Mouse (Mus musculus) MEL (cell line): ENCODE measurements at regions not wholly inside any gene's neighbourhood (a gene's known extent, or its start where the extent isn't known, plus 50 kb on each side); places are given as distances from the start of the nearest gene placed in this dataset.

Experiments
- CHD2 ChIP-seq: IDR thresholded peaks from 2 replicates; pipeline ENCODE4 v1.6.1; 2011; ENCODE audit warnings: low read length, improper control_type of control experiment
- CTCF ChIP-seq, 3 experiments: IDR thresholded peaks in 2 of 3; conservative IDR thresholded peaks in 1 of 3; 2 replicates each; pipeline ENCODE4 v1.5.1; 2011 to 2012; ENCODE audit warnings: low read length in 3 of 3, low read depth in 2 of 3, mild to moderate bottlenecking in 2 of 3, improper control_type of control experiment in 1 of 3, inconsistent platforms in 1 of 3, mixed read lengths in 1 of 3, moderate library complexity in 1 of 3; ENCODE audit not compliant: control insufficient read depth in 1 of 3, insufficient read depth in 1 of 3, poor library complexity in 1 of 3, severe bottlenecking in 1 of 3
- ELF1 ChIP-seq: IDR thresholded peaks from 2 replicates; pipeline ENCODE4 v1.6.1; 2014; ENCODE audit warnings: low read depth, mild to moderate bottlenecking, inconsistent platforms, low read length, improper control_type of control experiment, moderate library complexity
- EP300 ChIP-seq, 2 experiments: IDR thresholded peaks; 2 replicates each; pipeline ENCODE4 v1.6.1; 2011; ENCODE audit warnings: improper control_type of control experiment in 2 of 2, low read length in 2 of 2, low read depth in 1 of 2, mild to moderate bottlenecking in 1 of 2
- GATA1 ChIP-seq: IDR thresholded peaks from 2 replicates; pipeline ENCODE4 v1.6.1; 2011; ENCODE audit warnings: low read depth, low read length, improper control_type of control experiment
- HCFC1 ChIP-seq: IDR thresholded peaks from 2 replicates; pipeline ENCODE4 v1.6.1; 2012; ENCODE audit warnings: low read depth, mild to moderate bottlenecking, inconsistent platforms, low read length, improper control_type of control experiment, moderate library complexity
- NRF1 ChIP-seq: IDR thresholded peaks from 2 replicates; pipeline ENCODE4 v1.6.1; 2014; ENCODE audit warnings: low read depth, mild to moderate bottlenecking, inconsistent platforms, low read length, improper control_type of control experiment, moderate library complexity; ENCODE audit not compliant: poor library complexity, insufficient read depth, severe bottlenecking
- POLR2A ChIP-seq, 2 experiments: IDR thresholded peaks; 2 replicates each; pipeline ENCODE4 v1.6.1; 2011 to 2012; ENCODE audit warnings: low read length in 2 of 2, mild to moderate bottlenecking in 2 of 2, control low read depth in 1 of 2, improper control_type of control experiment in 1 of 2, low read depth in 1 of 2, moderate library complexity in 1 of 2; ENCODE audit not compliant: control insufficient read depth in 1 of 2, insufficient read depth in 1 of 2, poor library complexity in 1 of 2
- POLR2AphosphoS2 ChIP-seq: IDR thresholded peaks from 2 replicates; pipeline ENCODE4 v1.6.1; 2011; ENCODE audit warnings: low read length, improper control_type of control experiment
- POLR2AphosphoS5 ChIP-seq: IDR thresholded peaks from 2 replicates; pipeline ENCODE4 v1.6.1; 2012; ENCODE audit warnings: low read depth, borderline replicate concordance, mild to moderate bottlenecking, inconsistent platforms, low read length, moderate library complexity, mixed read lengths
- RAD21 ChIP-seq: IDR thresholded peaks from 2 replicates; pipeline ENCODE4 v1.6.1; 2011; ENCODE audit warnings: mild to moderate bottlenecking, low read depth, low read length, improper control_type of control experiment

- TF ChIP-seq NRF1 (no peak), POLR2AphosphoS5 (no peak), CTCF (IDR thresholded peaks at IDR 0.05 in 2 of 3, conservative IDR thresholded peaks at IDR 0.05 in 1 of 3; ENCODE audit: control insufficient read depth in 1 of 3, insufficient read depth in 1 of 3, low read depth in 2 of 3, low read length in 3 of 3, poor library complexity in 1 of 3, severe bottlenecking in 1 of 3) (no peak), GATA1 (no peak), RAD21 (no peak), POLR2AphosphoS2 (no peak), POLR2A (IDR thresholded peaks at IDR 0.05; ENCODE audit: control insufficient read depth in 1 of 2, insufficient read depth in 1 of 2, low read depth in 1 of 2, low read length in 2 of 2, poor library complexity in 1 of 2) (no peak), CHD2 (no peak), HCFC1 (no peak), ELF1 (no peak), EP300 (IDR thresholded peaks at IDR 0.05; ENCODE audit: low read depth in 1 of 2, low read length in 2 of 2) (no peak)
These were observed 174.2 kb upstream of the Plxnc1 start for GRCm38 (mm10) chr10:95118786-95119351.
